Mouse (Mus musculus) E14TG2a.4 (cell line): Measurements from ENCODE around the gene Syngr3.

Experiments
- CTCF ChIP-seq: conservative IDR thresholded peaks from 2 replicates; pipeline ENCODE4 v1.5.1; 2014; ENCODE audit warnings: low read length
- NANOG ChIP-seq: IDR thresholded peaks from 2 replicates; pipeline ENCODE4 v1.6.1; 2014; ENCODE audit warnings: borderline replicate concordance, low read length, mixed read lengths
- POU5F1 ChIP-seq: IDR thresholded peaks from 2 replicates; pipeline ENCODE4 v1.6.1; 2014; ENCODE audit warnings: low read length, borderline replicate concordance

- TF ChIP-seq CTCF (no peak), NANOG (no peak), POU5F1 (no peak)
Observed at GRCm38 (mm10) chr17:24642791-24643343, 46.9 kb downstream of the Syngr3 start.
